Mouse (Mus musculus): Measurements from ENCODE around the gene Neurl1a. TPM values are rescaled to one million over a fixed set of nuclear protein-coding genes. Genes with fewer than 3 reads are reported as not detected.

Gene Neurl1a
- polyA plus RNA-seq, 1 experiment, result 2.3 TPM

DNA sequence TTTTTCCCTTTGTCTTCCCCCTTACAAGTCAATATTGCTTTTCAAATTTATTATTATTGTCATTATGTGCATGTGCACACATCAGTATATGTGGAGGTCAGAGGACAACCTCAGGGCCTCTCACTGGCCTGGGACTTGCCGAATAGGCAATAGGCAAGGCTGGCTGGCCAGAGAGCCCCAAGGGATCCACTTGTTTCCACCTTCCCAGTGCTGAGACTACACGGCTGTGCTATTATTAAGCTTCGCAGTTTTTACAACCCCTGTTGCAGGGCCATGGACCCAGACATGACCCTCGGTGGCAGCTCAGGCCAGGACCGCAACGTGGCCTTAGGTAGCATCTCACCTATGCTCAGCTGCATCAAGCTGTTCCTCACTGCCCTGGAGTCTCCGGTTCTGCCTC, 33.8 kb downstream of the Neurl1a start:
- H3K4me1 ChIP-seq (ENCODE audit: control insufficient read depth, insufficient read depth, low read length), result no peaks in the 10 kb centered on the region
- TF ChIP-seq CTCF (conservative IDR thresholded peaks at IDR 0.05; ENCODE audit: insufficient read depth, insufficient read length, low read depth, low read length) (no peak), POLR2A (IDR thresholded peaks at IDR 0.05; ENCODE audit: low read depth, low read length) (no peak)
- H3K4me3 ChIP-seq (ENCODE audit: insufficient read depth, low read depth, low read length), result no peak overlapping the region
- no peaks in the 10 kb centered on the region for H3K36me3 ChIP-seq (ENCODE audit: control insufficient read depth, insufficient read depth, low read length)
- 84% methylated on average over 7 of the region's 7 CpGs for WGBS
- DNase-seq, result no peak
- no peak overlapping the region for H3K27ac ChIP-seq (ENCODE audit: insufficient read depth, low read depth, low read length)
- no peaks in the 10 kb centered on the region for H3K27me3 ChIP-seq (replicated peaks; ENCODE audit: control insufficient read depth, insufficient read depth, low read length)

- Histone ChIP-seq H3K36me3 (ENCODE audit: control insufficient read depth, insufficient read depth, low read length) (no peaks in the 10 kb centered on the region), H3K27ac (ENCODE audit: insufficient read depth, low read depth, low read length) (no peak overlapping the region), H3K4me1 (ENCODE audit: control insufficient read depth, insufficient read depth, low read length) (no peaks in the 10 kb centered on the region), H3K27me3 (replicated peaks; ENCODE audit: control insufficient read depth, insufficient read depth, low read length) (no peaks in the 10 kb centered on the region), H3K4me3 (ENCODE audit: insufficient read depth, low read depth, low read length) (no peak overlapping the region)
- WGBS, result 63% methylated on average over 1 of the region's 1 CpGs
- peak; percentile 24; the same call in 1 of the 2 replicates for TF ChIP-seq CTCF (conservative IDR thresholded peaks at IDR 0.05; ENCODE audit: insufficient read depth, insufficient read length, low read depth, low read length)
- TF ChIP-seq POLR2A (IDR thresholded peaks at IDR 0.05; ENCODE audit: low read depth, low read length), result no peak
- DNase-seq, result no peak
These were observed 34.9 kb downstream of the Neurl1a start for GRCm38 (mm10) chr19:47213470-47213869.

DNA sequence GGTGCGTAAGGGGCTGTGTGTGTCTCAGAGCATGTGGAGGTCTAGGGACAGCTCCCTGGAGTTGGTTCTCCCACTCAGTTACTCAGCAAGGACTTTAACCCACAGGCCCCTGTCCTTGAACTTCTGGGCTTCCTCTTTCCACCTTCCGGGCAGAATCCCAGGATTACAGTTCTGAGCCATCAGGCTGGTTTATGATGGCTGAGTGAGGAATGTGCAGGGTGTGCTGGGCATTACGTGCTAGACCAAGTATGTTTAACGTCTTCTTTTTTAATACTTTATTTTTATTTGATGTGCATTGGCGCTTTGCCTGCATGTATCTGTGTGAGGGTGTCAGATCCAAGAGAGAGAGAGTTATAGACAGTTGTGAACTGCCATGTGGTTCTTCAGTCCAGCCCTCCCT, 38.1 kb downstream of the Neurl1a start:
- 76% methylated on average over 5 of the region's 5 CpGs for WGBS
- H3K4me1 ChIP-seq (ENCODE audit: control insufficient read depth, insufficient read depth, low read length), result no peaks in the 10 kb centered on the region
- TF ChIP-seq POLR2A (IDR thresholded peaks at IDR 0.05; ENCODE audit: low read depth, low read length) (no peak), CTCF (conservative IDR thresholded peaks at IDR 0.05; ENCODE audit: insufficient read depth, insufficient read length, low read depth, low read length) (no peak)
- H3K4me3 ChIP-seq (ENCODE audit: insufficient read depth, low read depth, low read length), result no peak overlapping the region
- no peak overlapping the region for H3K27ac ChIP-seq (ENCODE audit: insufficient read depth, low read depth, low read length)
- no peaks in the 10 kb centered on the region for H3K36me3 ChIP-seq (ENCODE audit: control insufficient read depth, insufficient read depth, low read length)
- H3K27me3 ChIP-seq (replicated peaks; ENCODE audit: control insufficient read depth, insufficient read depth, low read length), result no peaks in the 10 kb centered on the region
- no peak for DNase-seq

- Histone ChIP-seq H3K4me3 (ENCODE audit: insufficient read depth, low read depth, low read length) (no peak overlapping the region), H3K4me1 (ENCODE audit: control insufficient read depth, insufficient read depth, low read length) (no peaks in the 10 kb centered on the region), H3K27ac (ENCODE audit: insufficient read depth, low read depth, low read length) (no peak overlapping the region), H3K27me3 (replicated peaks; ENCODE audit: control insufficient read depth, insufficient read depth, low read length) (no peaks in the 10 kb centered on the region), H3K36me3 (ENCODE audit: control insufficient read depth, insufficient read depth, low read length) (no peaks in the 10 kb centered on the region)
- WGBS, result 70% methylated on average over 4 of the region's 4 CpGs
- TF ChIP-seq CTCF (conservative IDR thresholded peaks at IDR 0.05; ENCODE audit: insufficient read depth, insufficient read length, low read depth, low read length) (no peak), POLR2A (IDR thresholded peaks at IDR 0.05; ENCODE audit: low read depth, low read length) (no peak)
- DNase-seq, result no peak
These were observed 41.0 kb downstream of the Neurl1a start for GRCm38 (mm10) chr19:47219622-47220021.

DNA sequence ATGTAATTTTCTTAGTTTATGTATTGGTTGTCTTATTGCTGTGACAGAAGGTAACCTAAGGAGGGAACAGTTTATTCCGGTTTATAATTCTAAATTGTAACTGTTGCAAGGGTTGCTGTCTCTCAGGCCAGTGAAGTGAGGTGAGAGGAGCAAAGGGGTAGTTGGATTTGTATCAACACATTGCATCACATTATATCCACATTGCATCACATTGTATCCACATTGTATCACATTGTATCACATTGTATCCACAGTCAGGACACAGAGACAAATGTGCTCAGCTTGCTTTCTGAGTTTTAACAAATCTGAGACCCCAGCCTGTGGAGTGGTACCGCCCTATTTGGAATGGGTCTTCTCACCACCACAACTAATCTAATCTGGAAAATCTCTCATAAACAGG, 41.6 kb downstream of the Neurl1a start:
- 89% methylated on average over 2 of the region's 2 CpGs for WGBS
- Histone ChIP-seq H3K36me3 (ENCODE audit: control insufficient read depth, insufficient read depth, low read length) (no peaks in the 10 kb centered on the region), H3K4me3 (ENCODE audit: insufficient read depth, low read depth, low read length) (no peak overlapping the region), H3K27me3 (replicated peaks; ENCODE audit: control insufficient read depth, insufficient read depth, low read length) (no peaks in the 10 kb centered on the region), H3K27ac (ENCODE audit: insufficient read depth, low read depth, low read length) (no peak overlapping the region), H3K4me1 (ENCODE audit: control insufficient read depth, insufficient read depth, low read length) (no peaks in the 10 kb centered on the region)
- TF ChIP-seq CTCF (conservative IDR thresholded peaks at IDR 0.05; ENCODE audit: insufficient read depth, insufficient read length, low read depth, low read length) (no peak), POLR2A (IDR thresholded peaks at IDR 0.05; ENCODE audit: low read depth, low read length) (no peak)
- no peak for DNase-seq

DNA sequence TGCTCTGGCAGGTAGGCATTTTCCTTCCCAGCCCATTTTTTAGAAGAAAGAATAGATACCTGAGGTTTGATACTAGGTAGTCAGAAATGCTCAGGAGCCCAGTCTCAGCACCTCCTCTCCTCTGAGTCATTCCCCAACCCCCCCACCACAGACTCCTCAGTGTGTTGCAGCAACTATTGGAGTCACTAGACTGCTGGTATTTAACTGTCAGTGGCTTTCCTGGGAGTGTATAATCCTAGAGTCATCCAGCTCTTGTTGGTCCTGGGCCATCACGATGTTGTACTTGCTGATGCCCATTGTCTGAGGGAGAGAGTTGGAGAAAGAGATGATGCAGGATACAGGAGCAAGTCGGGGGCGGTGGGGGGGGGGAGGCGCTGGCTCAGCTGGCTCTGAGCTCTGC, 42.4 kb downstream of the Neurl1a start:
- H3K27me3 ChIP-seq (replicated peaks; ENCODE audit: control insufficient read depth, insufficient read depth, low read length), result no peaks in the 10 kb centered on the region
- H3K4me3 ChIP-seq (ENCODE audit: insufficient read depth, low read depth, low read length), result no peak overlapping the region
- H3K36me3 ChIP-seq (ENCODE audit: control insufficient read depth, insufficient read depth, low read length), result no peaks in the 10 kb centered on the region
- 84% methylated on average over 4 of the region's 4 CpGs for WGBS
- DNase-seq, result no peak
- no peak overlapping the region for H3K27ac ChIP-seq (ENCODE audit: insufficient read depth, low read depth, low read length)
- H3K4me1 ChIP-seq (ENCODE audit: control insufficient read depth, insufficient read depth, low read length), result no peaks in the 10 kb centered on the region
- TF ChIP-seq POLR2A (IDR thresholded peaks at IDR 0.05; ENCODE audit: low read depth, low read length) (no peak), CTCF (conservative IDR thresholded peaks at IDR 0.05; ENCODE audit: insufficient read depth, insufficient read length, low read depth, low read length) (no peak)

- Histone ChIP-seq H3K4me3 (ENCODE audit: insufficient read depth, low read depth, low read length) (no peak overlapping the region), H3K27me3 (replicated peaks; ENCODE audit: control insufficient read depth, insufficient read depth, low read length) (no peaks in the 10 kb centered on the region), H3K36me3 (ENCODE audit: control insufficient read depth, insufficient read depth, low read length) (no peaks in the 10 kb centered on the region), H3K4me1 (ENCODE audit: control insufficient read depth, insufficient read depth, low read length) (no peaks in the 10 kb centered on the region), H3K27ac (ENCODE audit: insufficient read depth, low read depth, low read length) (no peak overlapping the region)
- TF ChIP-seq CTCF (conservative IDR thresholded peaks at IDR 0.05; ENCODE audit: insufficient read depth, insufficient read length, low read depth, low read length) (no peak), POLR2A (IDR thresholded peaks at IDR 0.05; ENCODE audit: low read depth, low read length) (no peak)
- WGBS, result 76% methylated on average over 7 of the region's 7 CpGs
- DNase-seq, result no peak
These were observed 43.0 kb downstream of the Neurl1a start for GRCm38 (mm10) chr19:47221500-47222153.
